Mouse (Mus musculus) liver, embryonic 11.5 days (tissue): Measurements from ENCODE around the gene Styx. TPM values are rescaled to one million over a fixed set of nuclear protein-coding genes. Genes with fewer than 3 reads are reported as not detected.
A peak's percentile ranks its signal among the peaks of the same experiment; 100 is the strongest.
"Not testable (repeated sequence)": the region's sequence is repeated elsewhere in the genome, so short reads cannot be mapped to it uniquely, and the experiment has no call there.

ENCODE experiments used
- ATAC-seq: fragments of 200-750 bp; cut with Nextera tagmentation; replicated peaks from 2 replicates; pipeline ENCODE4 v1.8.0; 2017; ENCODE audit warnings: moderate number of reproducible peaks, mild to moderate bottlenecking, moderate TSS enrichment, moderate library complexity; ENCODE audit not compliant: low FRiP score
- DNase-seq: peaks from one replicate; pipeline ENCODE4 v3.0.0-alpha.2; 2017; ENCODE audit warnings: low spot score
- H3K27ac ChIP-seq: fragments of 300-500 bp; sonication (generic); 2 replicates; pipeline ENCODE4 v1.5.1; 2014; ENCODE audit warnings: mild to moderate bottlenecking, low read depth, low read length, control low read depth
- H3K27me3 ChIP-seq: fragments of 300-500 bp; sonication (generic); replicated peaks from 2 replicates; pipeline ENCODE4 v1.6.1; 2014; ENCODE audit warnings: low read length, mixed read lengths; ENCODE audit not compliant: control insufficient read depth, insufficient read depth
- H3K36me3 ChIP-seq: fragments of 300-500 bp; sonication (generic); 2 replicates; pipeline ENCODE4 v1.6.1; 2014; ENCODE audit warnings: mild to moderate bottlenecking, low read length, moderate library complexity, mixed read lengths; ENCODE audit not compliant: control insufficient read depth, insufficient read depth
- H3K4me1 ChIP-seq: fragments of 300-500 bp; sonication (generic); replicated peaks from 2 replicates; pipeline ENCODE4 v1.6.1; 2014; ENCODE audit warnings: low read length, mixed read lengths; ENCODE audit not compliant: control insufficient read depth, insufficient read depth
- H3K4me2 ChIP-seq: fragments of 300-500 bp; sonication (generic); 2 replicates; pipeline ENCODE4 v1.6.1; 2014; ENCODE audit warnings: mild to moderate bottlenecking, control low read depth, moderate library complexity
- H3K4me3 ChIP-seq: fragments of 300-500 bp; sonication (generic); 2 replicates; pipeline ENCODE4 v1.5.1; 2014; ENCODE audit warnings: low read depth, low read length, control low read depth
- H3K9ac ChIP-seq: fragments of 300-500 bp; sonication (generic); 2 replicates; pipeline ENCODE4 v1.6.1; 2014; ENCODE audit warnings: low read depth, low read length, control low read depth
- H3K9me3 ChIP-seq: fragments of 300-500 bp; sonication (generic); 2 replicates; pipeline ENCODE4 v1.6.1; 2016; ENCODE audit warnings: low read length, inconsistent platforms, mixed read lengths; ENCODE audit not compliant: control insufficient read depth
- whole genome bisulfite sequencing: fragments of 180-500 bp; shearing (Covaris S2); extraction: QIAGEN DNeasy Blood & Tissue Kit; methylation state at CpG from one replicate; pipeline ENCODE4 v1.1.7; 2014; 5-methylcytosine and 5-hydroxymethylcytosine counted together
- microRNA-seq: library from miRNA; unstranded; fragments of <30 nt; microRNA quantifications from one replicate; pipeline ENCODE4, GENCODE M21; 2017; ENCODE audit warnings: borderline number of aligned reads
- polyA plus RNA-seq: library from polyadenylated mRNA; unstranded; fragments of >200 nt; fragmentation: Nextera tagmentation; extraction: Ambion mirVana; gene quantifications from 2 replicates; pipeline ENCODE4 v1.2.1, GENCODE M21; 2014

Styx gene
- polyA plus RNA-seq, 1 experiment from 2014 or later = 40.1 TPM

DNA sequence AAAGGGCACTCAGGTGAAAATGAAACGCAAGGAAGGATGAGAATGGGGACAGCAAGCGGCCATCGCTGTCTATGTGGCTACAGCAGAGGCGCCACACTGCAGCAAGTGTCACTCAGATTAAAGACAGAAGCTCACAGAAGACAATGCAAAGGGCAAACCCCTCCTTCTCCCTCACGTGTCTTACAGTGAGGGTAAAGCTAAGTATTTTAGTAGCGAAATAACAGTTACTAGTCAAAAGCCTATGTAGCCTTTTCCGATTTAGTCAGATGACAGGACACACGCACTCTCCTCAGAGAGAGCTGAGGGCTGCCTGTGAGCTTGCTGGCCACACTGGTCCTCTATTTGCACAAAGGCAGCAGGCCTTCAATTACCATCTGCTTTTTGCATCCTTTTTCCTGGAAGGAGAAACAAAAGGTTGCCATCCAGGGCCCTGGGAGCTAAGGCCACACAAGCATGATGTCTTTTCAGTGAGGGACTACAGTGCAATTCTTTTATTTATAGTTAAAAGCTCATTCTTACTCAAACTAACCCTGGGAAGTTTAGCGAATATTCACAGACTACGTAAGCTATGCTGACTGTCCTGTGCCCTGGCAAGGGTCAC is 112.1 kb downstream of the Styx start:
- Histone ChIP-seq H3K36me3 (peaks cover 19% of the 10 kb centered on the region), H3K27me3 (no peaks in the 10 kb centered on the region), H3K4me2 (no peak overlapping the region), H3K9me3 (no peaks in the 10 kb centered on the region), H3K9ac (no peak overlapping the region), H3K4me1 (peaks cover 10% of the 10 kb centered on the region), H3K4me3 (no peak overlapping the region), H3K27ac (peak overlapping the region; percentile 64; the same call in 1 of the 2 replicates)
- no peak for DNase-seq
- no peak for ATAC-seq
- WGBS = 72% methylated on average over 10 of the region's 10 CpGs

- H3K9me3 ChIP-seq = no peaks in the 10 kb centered on the region
- no peaks in the 10 kb centered on the region for H3K27me3 ChIP-seq
- no peak overlapping the region for H3K4me3 ChIP-seq
- DNase-seq = no peak
- WGBS = 28% methylated on average over 10 of the region's 10 CpGs
- peaks cover 19% of the 10 kb centered on the region for H3K36me3 ChIP-seq
- H3K27ac ChIP-seq = peak overlapping the region; percentile 64; the same call in 1 of the 2 replicates
- 0 out of 2 replicates have a peak, but pooled peaks have one; percentile 53 for ATAC-seq
- no peak overlapping the region for H3K9ac ChIP-seq
- peaks cover 10% of the 10 kb centered on the region for H3K4me1 ChIP-seq
- no peak overlapping the region for H3K4me2 ChIP-seq
These were observed 112.7 kb downstream of the Styx start for GRCm38 (mm10) chr14:45463599-45463998.

GRCm38 (mm10) chr14:45464036-45465035 is 113.4 kb downstream of the Styx start:
- no peak overlapping the region for H3K4me3 ChIP-seq
- DNase-seq (no peak), ATAC-seq (no peak)
- 73% methylated on average over 19 of the region's 19 CpGs for WGBS
- no peak overlapping the region for H3K4me2 ChIP-seq
- H3K9ac ChIP-seq = no peak overlapping the region
- peaks cover 21% of the 10 kb centered on the region for H3K36me3 ChIP-seq
- H3K4me1 ChIP-seq = peaks cover 10% of the 10 kb centered on the region
- H3K9me3 ChIP-seq = no peaks in the 10 kb centered on the region
- H3K27me3 ChIP-seq = no peaks in the 10 kb centered on the region
- peak overlapping the region; percentile 32; the same call in 1 of the 2 replicates for H3K27ac ChIP-seq

DNA sequence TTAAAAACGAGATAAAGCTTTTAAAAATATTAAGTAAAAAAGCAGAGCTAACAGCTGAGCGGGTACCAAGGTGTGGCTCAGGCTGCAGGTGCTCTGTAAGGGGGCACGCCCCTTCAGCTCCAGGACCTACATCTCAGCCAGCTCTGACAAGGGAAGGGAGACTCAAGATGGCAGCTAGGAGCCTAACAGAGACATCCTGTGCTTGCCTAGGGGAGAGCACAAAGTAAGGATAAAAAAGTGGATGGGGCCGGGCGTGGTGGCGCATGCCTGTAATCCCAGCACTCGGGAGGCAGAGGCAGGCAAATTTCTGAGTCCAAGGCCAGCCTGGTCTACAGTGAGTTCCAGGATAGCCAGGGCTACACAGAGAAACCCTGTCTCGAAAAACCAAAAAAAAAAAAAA is 115.5 kb downstream of the Styx start:
- H3K27me3 ChIP-seq, H3K4me3 ChIP-seq, H3K9me3 ChIP-seq, ATAC-seq, H3K9ac ChIP-seq, H3K27ac ChIP-seq, DNase-seq, H3K4me2 ChIP-seq: not testable (repeated sequence)
- peaks cover 20% of the 10 kb centered on the region for H3K36me3 ChIP-seq
- H3K4me1 ChIP-seq = peaks cover 10% of the 10 kb centered on the region
- 89% methylated on average over 8 of the region's 8 CpGs for WGBS

GRCm38 (mm10) chr14:45469446-45469845 is 118.6 kb downstream of the Styx start:
- Histone ChIP-seq H3K27ac (no peak overlapping the region), H3K9me3 (no peaks in the 10 kb centered on the region), H3K27me3 (no peaks in the 10 kb centered on the region), H3K4me2 (no peak overlapping the region), H3K4me3 (no peak overlapping the region), H3K9ac (no peak overlapping the region), H3K36me3 (peaks cover 18% of the 10 kb centered on the region), H3K4me1 (0 out of 2 replicates have a peak, but pooled peaks cover 3% of the 10 kb centered on the region)
- ATAC-seq (no peak), DNase-seq (no peak)
- 91% methylated on average over 8 of the region's 8 CpGs for WGBS

Small RNAs within 50 kb of the gene (microRNA-seq; reads per million reads assigned to microRNA genes)
- not detected for gene Gm25353

Other genes starting within 250 kb of the Styx start
- gene Gpr137c, start 131.4 kb upstream of the Styx start, polyA plus RNA-seq = 0.62 and 0.69 TPM in 2 replicates
- 4.1 TPM in 2 replicates for gene Txndc16, start 130.8 kb upstream of the Styx start, polyA plus RNA-seq
- gene Ero1l, start 32.3 kb upstream of the Styx start, polyA plus RNA-seq = 64.4 and 78.9 TPM in 2 replicates
- 178 and 191 TPM in 2 replicates for gene Psmc6, start 21.3 kb upstream of the Styx start, polyA plus RNA-seq
- 49.7 and 51.5 TPM in 2 replicates for gene Gnpnat1, start 53.8 kb downstream of the Styx start, polyA plus RNA-seq
- gene Fermt2, start 179.0 kb downstream of the Styx start, polyA plus RNA-seq = 57.6 and 61.9 TPM in 2 replicates